Mouse (Mus musculus): ENCODE data around the gene Trim16.

- TF ChIP-seq CTCF (conservative IDR thresholded peaks at IDR 0.05; ENCODE audit: low read length) (no peak), POU5F1 (IDR thresholded peaks at IDR 0.05; ENCODE audit: borderline replicate concordance, low read length) (no peak), NANOG (IDR thresholded peaks at IDR 0.05; ENCODE audit: borderline replicate concordance, low read length) (no peak)
These were observed 11.9 kb downstream of the Trim16 start for GRCm38 (mm10) chr11:62831906-62832305.

All from E14TG2a.4 (cell line).